Mouse (Mus musculus) urinary bladder, postnatal 14 days (tissue): ENCODE measurements around the gene Mtmr3.

Source experiments
- DNase-seq: peaks from one replicate; pipeline ENCODE4 v3.0.0; 2021; ENCODE audit warnings: low spot score

Mtmr3 gene

DNA sequence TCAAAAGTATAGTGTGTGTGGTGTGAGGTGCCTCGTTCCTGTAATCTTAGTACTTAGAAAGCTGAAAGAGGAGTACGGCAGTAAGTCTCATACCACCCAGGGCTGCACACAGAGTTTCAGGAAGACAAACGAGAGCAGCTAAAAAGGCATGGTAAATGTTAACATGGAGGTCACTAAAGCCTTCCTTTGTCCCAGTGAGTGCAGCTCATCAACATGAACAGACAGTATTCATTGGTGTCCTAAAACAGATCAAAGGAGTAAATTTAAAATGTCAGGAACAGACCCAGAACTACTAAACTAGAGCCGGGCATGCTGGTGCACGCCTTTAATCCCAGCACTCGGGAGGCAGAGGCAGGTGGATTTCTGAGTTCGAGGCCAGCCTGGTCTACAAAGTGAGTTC is 75.7 kb downstream of the Mtmr3 start:
- DNase-seq, result no peak

DNA sequence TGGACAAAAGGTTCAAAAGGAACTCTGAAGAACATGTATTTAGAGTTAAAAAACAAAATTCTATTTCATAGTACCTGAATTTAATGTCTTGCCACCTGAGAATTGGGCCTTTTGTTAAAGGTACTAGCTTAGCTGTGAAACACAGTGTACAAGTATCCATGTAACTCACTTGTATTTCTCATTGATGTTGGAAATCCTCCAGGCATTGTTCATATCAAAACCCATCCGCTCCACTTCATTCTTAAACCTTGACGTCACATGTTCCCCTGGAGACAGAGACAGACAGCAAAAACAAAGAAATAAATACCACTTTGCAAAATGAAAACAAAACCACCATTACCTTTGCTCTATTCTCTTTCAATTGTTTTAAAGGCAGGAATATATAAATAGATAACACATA is 87.2 kb downstream of the Mtmr3 start:
- DNase-seq, result no peak

GRCm38 (mm10) chr11:4506486-4506885 is 88.2 kb downstream of the Mtmr3 start:
- no peak for DNase-seq

- peak; percentile 51 for DNase-seq
These were observed 92.5 kb downstream of the Mtmr3 start for GRCm38 (mm10) chr11:4502206-4502605.

GRCm38 (mm10) chr11:4500826-4501225 is 93.8 kb downstream of the Mtmr3 start:
- DNase-seq, result no peak

DNA sequence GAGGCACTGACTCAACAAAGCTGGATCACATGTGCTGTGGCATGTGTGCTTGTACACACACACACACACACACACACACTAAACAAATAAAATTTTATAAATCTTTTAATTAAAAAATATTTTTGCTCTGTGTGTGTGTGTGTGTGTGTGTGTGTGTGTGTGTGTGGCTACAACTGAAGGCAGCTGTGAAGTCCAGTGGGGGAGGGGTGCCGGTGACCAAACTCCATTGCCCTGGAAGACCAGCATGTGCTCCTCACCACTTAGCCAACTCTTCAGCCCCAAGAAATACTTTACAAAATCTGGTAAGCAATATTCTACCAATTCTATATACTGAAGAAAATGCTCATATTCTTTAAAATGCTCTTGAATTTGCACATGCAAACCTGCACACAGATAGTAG is 94.4 kb downstream of the Mtmr3 start:
- no peak for DNase-seq

GRCm38 (mm10) chr11:4499456-4499855 is 95.2 kb downstream of the Mtmr3 start:
- DNase-seq, result no peak

GRCm38 (mm10) chr11:4498774-4499173 is 95.9 kb downstream of the Mtmr3 start:
- DNase-seq, result no peak

GRCm38 (mm10) chr11:4497501-4498118 is 97.1 kb downstream of the Mtmr3 start:
- peak; percentile 56 for DNase-seq

DNA sequence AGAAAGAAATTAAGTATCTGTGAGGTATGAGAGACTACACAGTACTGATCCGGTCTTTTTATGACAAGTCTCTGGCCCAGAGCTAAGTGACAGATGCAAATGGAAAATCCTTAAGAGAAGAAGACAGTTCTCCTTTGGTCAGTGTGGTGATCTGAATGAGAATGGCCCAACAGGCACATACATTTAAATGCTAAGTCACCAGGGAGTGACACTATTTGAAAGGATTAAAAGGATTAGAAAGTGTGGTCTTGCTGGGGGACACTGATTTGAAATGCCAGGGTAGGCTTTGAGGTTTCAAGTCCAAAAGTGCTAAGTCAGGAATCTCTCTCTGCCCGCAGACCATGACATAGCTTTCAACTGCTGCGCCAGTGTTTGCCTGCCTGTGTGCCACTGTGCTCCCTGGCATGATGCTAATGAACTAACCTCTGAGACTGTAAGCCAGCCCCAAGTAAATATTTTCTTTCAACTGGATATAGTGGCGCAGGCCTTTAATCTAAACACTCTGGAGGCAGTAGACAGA is 99.6 kb downstream of the Mtmr3 start:
- DNase-seq, result no peak

DNA sequence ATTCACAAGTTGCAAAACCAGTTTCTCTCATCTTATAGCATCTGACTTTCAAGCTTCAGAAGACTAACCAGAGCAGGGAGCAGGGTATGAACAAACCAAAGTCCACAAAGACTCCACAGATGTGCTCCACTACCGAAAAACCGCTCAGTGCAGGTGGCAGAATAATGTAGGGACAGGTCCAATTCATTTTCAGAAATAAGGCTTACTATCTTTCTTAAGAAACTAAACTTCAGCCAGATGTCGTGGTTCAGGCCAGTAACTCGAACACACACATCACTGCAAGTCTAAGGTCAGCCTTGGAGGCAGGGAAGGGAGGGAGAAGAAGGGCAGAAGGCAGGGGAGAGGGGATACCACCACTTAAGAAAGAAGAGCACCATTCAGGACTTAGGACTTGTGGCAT is 105.5 kb downstream of the Mtmr3 start:
- no peak for DNase-seq

DNA sequence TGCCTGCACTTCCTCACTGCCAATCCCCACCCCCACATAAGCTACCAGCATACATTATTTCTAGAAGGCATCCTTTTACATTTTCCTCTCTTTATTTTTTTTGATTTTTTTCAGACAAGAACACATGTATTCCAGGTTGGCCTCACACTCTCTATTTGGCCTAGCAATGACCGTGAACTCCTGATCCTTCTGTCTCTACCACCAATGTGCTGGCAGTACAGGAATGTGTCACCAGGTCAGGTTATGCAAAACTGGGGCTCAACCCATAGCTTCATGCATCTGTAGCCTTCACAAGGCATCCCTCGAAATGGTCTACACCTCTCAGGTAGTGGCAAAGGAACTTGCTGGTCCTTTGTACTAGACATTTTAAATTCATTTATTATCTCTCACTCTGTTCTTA is 105.9 kb downstream of the Mtmr3 start:
- no peak for DNase-seq

DNA sequence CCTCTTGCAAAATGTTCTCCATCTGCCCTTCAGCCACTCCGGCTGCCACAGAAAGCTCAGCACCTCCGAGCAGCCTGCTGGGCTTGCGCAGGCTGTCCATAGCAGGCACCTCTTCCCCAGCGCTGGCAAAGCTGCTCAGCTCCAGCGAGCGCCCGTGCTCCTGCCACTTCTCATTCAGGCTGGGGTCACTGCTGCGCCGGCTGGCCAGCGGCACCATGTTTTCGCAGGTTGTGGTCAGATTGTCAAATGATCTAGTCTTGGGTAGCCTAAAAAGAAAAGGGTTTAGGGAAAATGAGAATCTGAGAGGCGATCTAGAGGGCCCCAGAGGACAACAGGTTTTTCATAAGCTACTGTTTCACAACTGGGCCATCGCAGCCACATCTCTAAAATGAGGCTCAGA is 106.3 kb downstream of the Mtmr3 start:
- DNase-seq, result no peak

DNA sequence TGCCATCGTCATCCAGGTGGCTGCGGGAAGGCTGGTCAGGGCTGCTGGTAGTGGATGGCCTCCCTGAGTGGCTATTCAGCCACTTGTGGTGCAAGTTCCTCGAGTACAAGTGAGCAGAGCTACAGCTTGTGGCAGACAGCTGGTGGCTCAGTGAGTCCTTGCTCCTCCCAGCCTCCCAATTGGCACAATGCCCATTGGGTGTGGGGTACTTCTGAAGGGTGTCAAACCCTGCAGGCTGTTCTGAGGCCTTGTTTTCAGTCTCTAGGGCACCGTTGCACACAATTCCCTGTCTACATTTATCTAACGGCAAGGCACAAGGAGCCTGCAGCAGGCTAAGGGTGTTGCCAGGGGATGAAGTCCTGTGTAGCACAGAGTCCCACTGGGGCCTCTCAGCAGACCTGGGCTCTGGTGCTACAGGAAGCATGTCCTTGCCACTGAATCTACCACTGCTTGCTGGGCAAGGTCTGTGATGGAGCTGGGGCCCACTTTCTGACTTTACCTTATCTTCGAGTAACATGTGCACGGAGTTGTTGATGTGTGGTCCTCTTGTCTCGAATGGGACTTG is 107.2 kb downstream of the Mtmr3 start:
- DNase-seq, result peak; percentile 44

GRCm38 (mm10) chr11:4484541-4484940 is 110.1 kb downstream of the Mtmr3 start:
- DNase-seq, result no peak

GRCm38 (mm10) chr11:4482641-4483040 is 112.0 kb downstream of the Mtmr3 start:
- no peak for DNase-seq

DNA sequence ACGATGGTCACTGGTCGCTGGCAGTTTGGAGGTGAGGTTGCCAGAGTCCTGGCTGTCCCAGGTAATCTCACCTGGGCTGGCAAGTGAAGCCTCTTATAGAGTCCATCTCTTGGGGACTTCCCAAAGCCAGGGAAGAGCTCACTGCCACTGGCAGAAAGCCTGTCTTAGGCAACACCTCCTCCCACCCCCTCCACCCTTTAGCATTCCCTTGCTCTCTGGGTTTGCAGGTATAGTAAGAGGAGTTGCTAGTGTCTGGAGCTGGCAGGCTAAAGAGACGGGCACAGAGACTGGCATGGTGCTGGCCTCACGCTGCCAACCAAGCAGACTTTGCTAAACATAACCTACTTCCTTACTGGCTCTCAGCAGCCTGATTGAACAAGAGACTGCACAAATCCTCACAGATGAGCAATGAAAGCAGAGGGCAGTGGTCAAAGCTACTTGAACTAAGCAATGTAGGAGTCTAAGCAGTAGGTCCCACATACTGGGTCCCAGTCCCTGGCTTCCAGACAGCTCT is 118.4 kb downstream of the Mtmr3 start:
- DNase-seq, result no peak

GRCm38 (mm10) chr11:4472464-4473179 is 122.0 kb downstream of the Mtmr3 start:
- DNase-seq, result no peak

GRCm38 (mm10) chr11:4471734-4472133 is 122.9 kb downstream of the Mtmr3 start:
- DNase-seq, result no peak

DNA sequence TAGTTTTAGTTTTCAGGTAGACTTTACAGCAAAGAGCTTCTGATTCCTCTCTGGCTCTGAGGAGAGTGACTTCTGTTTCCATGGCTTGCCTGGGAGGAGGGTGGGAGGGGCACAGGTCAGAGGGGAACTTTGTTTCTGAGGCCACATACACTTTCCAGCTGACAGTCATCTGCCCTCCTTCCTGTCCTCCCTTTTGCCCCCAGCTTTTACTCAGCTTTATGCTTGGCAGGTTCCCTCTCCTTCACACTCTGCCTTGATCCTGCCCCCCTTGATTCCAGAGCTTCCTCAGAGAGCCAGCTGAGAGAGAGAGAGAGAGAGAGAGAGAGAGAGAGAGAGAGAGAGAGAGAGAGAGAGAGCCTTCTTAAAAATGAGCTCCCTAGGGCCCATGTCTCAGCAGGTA is 123.4 kb downstream of the Mtmr3 start:
- no peak for DNase-seq

- DNase-seq, result no peak
These were observed 125.6 kb downstream of the Mtmr3 start for GRCm38 (mm10) chr11:4469091-4469490.

DNA sequence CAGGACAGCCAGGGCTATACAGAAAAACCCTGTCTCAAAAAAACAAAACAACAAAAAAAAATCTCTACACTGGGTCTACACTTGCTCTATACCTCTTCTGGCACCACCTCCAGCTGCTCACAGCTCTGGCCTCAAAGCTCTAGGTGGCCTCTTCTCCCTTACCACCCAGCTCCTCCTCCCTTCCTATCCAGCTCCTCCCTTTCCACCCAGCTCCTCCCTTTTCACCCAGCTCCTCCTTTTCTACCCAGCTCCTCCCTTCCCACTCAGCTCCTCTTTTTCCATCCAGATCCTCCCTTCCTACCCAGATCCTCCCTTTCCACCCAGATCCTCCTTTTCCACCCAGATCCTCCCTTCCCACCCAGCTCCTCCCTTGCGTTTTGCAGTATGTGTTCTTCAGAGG is 127.2 kb downstream of the Mtmr3 start:
- no peak for DNase-seq

- no peak for DNase-seq
These were observed 128.5 kb downstream of the Mtmr3 start for GRCm38 (mm10) chr11:4466191-4466590.
